Mouse (Mus musculus) CH12.LX (cell line): ENCODE results near the gene Zkscan6. TPM values are rescaled to one million over a fixed set of nuclear protein-coding genes. Genes with fewer than 3 reads are reported as not detected.

ENCODE experiments used
- DNase-seq: peaks from one replicate; pipeline ENCODE4 v3.0.0-alpha.2; 2013; ENCODE audit errors: extremely low read depth
- H3K27ac ChIP-seq: 2 replicates; pipeline ENCODE4 v1.5.1; 2012; ENCODE audit warnings: low read depth, mild to moderate bottlenecking, control low read depth, moderate library complexity; ENCODE audit not compliant: insufficient read depth
- H3K27me3 ChIP-seq: replicated peaks from 2 replicates; pipeline ENCODE3; 2012; ENCODE audit warnings: inconsistent platforms
- H3K36me3 ChIP-seq, 2 experiments: replicated peaks in 1 of 2; 2 replicates each; pipeline versions ENCODE3 to v1.6.1; 2012; ENCODE audit warnings: inconsistent platforms in 1 of 2, low read length in 1 of 2, mild to moderate bottlenecking in 1 of 2, mixed read lengths in 1 of 2, moderate library complexity in 1 of 2; ENCODE audit not compliant: control insufficient read depth in 1 of 2, insufficient read depth in 1 of 2
- H3K4me1 ChIP-seq, 2 experiments: 2 replicates each; pipeline ENCODE4 v1.6.1; 2012; ENCODE audit warnings: inconsistent platforms in 1 of 2, moderate library complexity in 1 of 2; ENCODE audit not compliant: insufficient read depth in 2 of 2, control insufficient read depth in 1 of 2
- H3K4me2 ChIP-seq: 2 replicates; pipeline ENCODE4 v1.6.1; 2012; ENCODE audit warnings: low read depth, mild to moderate bottlenecking, control low read depth; ENCODE audit not compliant: poor library complexity, insufficient read depth, severe bottlenecking
- H3K4me3 ChIP-seq, 3 experiments: fragments of 150-350 bp in 1 of 3; sonication (generic) in 1 of 3; replicated peaks in 1 of 3; 2 replicates each; pipeline versions ENCODE3 to v1.5.1; 2011 to 2012; ENCODE audit warnings: low read depth in 2 of 3, low read length in 2 of 3, mild to moderate bottlenecking in 2 of 3, moderate library complexity in 2 of 3, control low read depth in 1 of 3, improper control_type of control experiment in 1 of 3, inconsistent platforms in 1 of 3, mixed read lengths in 1 of 3; ENCODE audit not compliant: poor library complexity in 1 of 3
- H3K79me2 ChIP-seq: replicated peaks from 2 replicates; pipeline ENCODE4 v1.6.1; 2012; ENCODE audit warnings: mild to moderate bottlenecking, moderate library complexity; ENCODE audit not compliant: control insufficient read depth, poor library complexity, insufficient read depth, severe bottlenecking; ENCODE audit errors: extremely low read depth
- H3K9ac ChIP-seq: 2 replicates; pipeline ENCODE4 v1.6.1; 2012; ENCODE audit warnings: low read depth, mild to moderate bottlenecking, control low read depth, moderate library complexity; ENCODE audit not compliant: insufficient read depth
- H3K9me3 ChIP-seq: replicated peaks from 2 replicates; pipeline ENCODE3; 2012; ENCODE audit warnings: low read length, inconsistent platforms, mixed read lengths
- BHLHE40 ChIP-seq: IDR thresholded peaks from 2 replicates; pipeline ENCODE4 v1.6.1; 2011; ENCODE audit warnings: mild to moderate bottlenecking, low read depth, low read length, improper control_type of control experiment
- CTCF ChIP-seq, 2 experiments: IDR thresholded peaks in 1 of 2; conservative IDR thresholded peaks in 1 of 2; 2 replicates each; pipeline ENCODE4 v1.5.1; 2011 to 2012; ENCODE audit warnings: low read depth in 2 of 2, low read length in 2 of 2, improper control_type of control experiment in 1 of 2, inconsistent platforms in 1 of 2, mild to moderate bottlenecking in 1 of 2, moderate library complexity in 1 of 2
- GABPA ChIP-seq: IDR thresholded peaks from 2 replicates; pipeline ENCODE4 v1.6.1; 2012; ENCODE audit warnings: low read depth, low read length, improper control_type of control experiment, inconsistent platforms; ENCODE audit not compliant: insufficient replicate concordance
- HCFC1 ChIP-seq: IDR thresholded peaks from 2 replicates; pipeline ENCODE4 v1.6.1; 2012; ENCODE audit warnings: low read depth, mild to moderate bottlenecking, inconsistent platforms, low read length, improper control_type of control experiment
- JUND ChIP-seq: conservative IDR thresholded peaks from 2 replicates; pipeline ENCODE4 v1.6.1; 2011; ENCODE audit warnings: low read depth, low read length, improper control_type of control experiment
- KAT2A ChIP-seq: IDR thresholded peaks from 2 replicates; pipeline ENCODE4 v1.6.1; 2012; ENCODE audit warnings: low read length, improper control_type of control experiment, inconsistent platforms; ENCODE audit not compliant: insufficient replicate concordance
- MEF2A ChIP-seq: IDR thresholded peaks from 2 replicates; pipeline ENCODE4 v1.6.1; 2014; ENCODE audit warnings: low read depth, mild to moderate bottlenecking, inconsistent platforms, low read length, improper control_type of control experiment, borderline replicate concordance
- MXI1 ChIP-seq: IDR thresholded peaks from 2 replicates; pipeline ENCODE4 v1.6.1; 2011; ENCODE audit warnings: mild to moderate bottlenecking, low read depth, low read length, improper control_type of control experiment
- MYC ChIP-seq: IDR thresholded peaks from 2 replicates; pipeline ENCODE4 v1.6.1; 2011; ENCODE audit warnings: low read depth, mild to moderate bottlenecking, improper control_type of control experiment, low read length
- NRF1 ChIP-seq: IDR thresholded peaks from 2 replicates; pipeline ENCODE4 v1.6.1; 2014; ENCODE audit warnings: low read depth, mild to moderate bottlenecking, inconsistent platforms, low read length, improper control_type of control experiment, moderate library complexity
- RCOR1 ChIP-seq: conservative IDR thresholded peaks from 2 replicates; pipeline ENCODE4 v1.6.1; 2012; ENCODE audit warnings: low read depth, mild to moderate bottlenecking, inconsistent platforms, low read length, improper control_type of control experiment
- SIN3A ChIP-seq: IDR thresholded peaks from 2 replicates; pipeline ENCODE4 v1.6.1; 2012; ENCODE audit warnings: low read length, improper control_type of control experiment, inconsistent platforms
- SMC3 ChIP-seq: IDR thresholded peaks from 2 replicates; pipeline ENCODE4 v1.6.1; 2011; ENCODE audit warnings: low read depth, low read length, improper control_type of control experiment
- TCF12 ChIP-seq: IDR thresholded peaks from 2 replicates; pipeline ENCODE4 v1.6.1; 2014; ENCODE audit warnings: low read depth, mild to moderate bottlenecking, inconsistent platforms, low read length, improper control_type of control experiment
- USF1 ChIP-seq: IDR thresholded peaks from 2 replicates; pipeline ENCODE4 v1.6.1; 2014; ENCODE audit warnings: low read depth, mild to moderate bottlenecking, inconsistent platforms, low read length, improper control_type of control experiment
- ZMIZ1 ChIP-seq: IDR thresholded peaks from 2 replicates; pipeline ENCODE4 v1.6.1; 2012; ENCODE audit warnings: low read depth, mild to moderate bottlenecking, inconsistent platforms, low read length, improper control_type of control experiment
- ZNF384 ChIP-seq: IDR thresholded peaks from 2 replicates; pipeline ENCODE4 v1.6.1; 2012; ENCODE audit warnings: low read depth, low read length, improper control_type of control experiment, inconsistent platforms
- dilution Hi-C: fragments of 300-500 bp; cut with MboI; formaldehyde crosslinking; loops from 2 replicates; pipeline ENCODE4 v1.14.3; 2020; ENCODE audit warnings: low sequenced_read_pairs; ENCODE audit not compliant: extremely low pct_unique_long_range_greater_than_20kb, extremely low pct_ligation_motif_present
- in situ Hi-C: fragments of 300-500 bp; cut with MboI; formaldehyde crosslinking; loops from 3 replicates; pipeline ENCODE4 v1.14.3; 2019; ENCODE audit warnings: low sequenced_read_pairs, low pct_ligation_motif_present, low pct_unique_long_range_greater_than_20kb, mixed read lengths
- polyA plus RNA-seq: library from polyadenylated mRNA; unstranded; fragments of >175 nt; gene quantifications from 2 replicates; pipeline ENCODE4 v1.2.1, GENCODE M21; 2012; ENCODE audit warnings: low read depth; ENCODE audit not compliant: insufficient read length
- total RNA-seq, 2 experiments: library from RNA; depleted of rRNA; stranded (reverse); fragments of 300-350 nt in 1 of 2; fragments of >200 nt in 1 of 2; gene quantifications; 2 replicates each; pipeline ENCODE4 v1.2.3; 2012 to 2014

Zkscan6 gene
- total and polyA plus RNA-seq, 3 experiments: 15.8 to 20.5 (median 16.6) TPM

GRCm38 (mm10) chr11:65771546-65771945 lies 35.4 kb upstream of the Zkscan6 start:
- Histone ChIP-seq H3K27me3 (no peaks in the 10 kb centered on the region), H3K4me1 (peaks cover 0 to 13% of the 10 kb centered on the region in 2 experiments; a peak in 1 of 4 replicates), H3K79me2 (peaks cover 9% of the 10 kb centered on the region), H3K36me3 (peaks cover 0 to 22% of the 10 kb centered on the region in 2 experiments), H3K9ac (no peak overlapping the region), H3K9me3 (no peaks in the 10 kb centered on the region), H3K4me3 (no peak overlapping the region), H3K4me2 (no peak overlapping the region), H3K27ac (no peak overlapping the region)
- dilution Hi-C loops: no loop called here
- TF ChIP-seq CTCF (conservative IDR thresholded peaks at IDR 0.05 in 1 of 2, IDR thresholded peaks at IDR 0.05 in 1 of 2; ENCODE audit: low read depth in 2 of 2, low read length in 2 of 2) (no peak), NRF1 (no peak), TCF12 (no peak), MYC (no peak), SMC3 (no peak), HCFC1 (no peak), ZNF384 (no peak), RCOR1 (no peak)
- no peak for DNase-seq
- in situ Hi-C loops: no loop called here

- Histone ChIP-seq H3K4me3 (no peak overlapping the region), H3K36me3 (peaks cover 0 to 29% of the 10 kb centered on the region in 2 experiments), H3K9me3 (no peaks in the 10 kb centered on the region), H3K79me2 (peaks cover 13% of the 10 kb centered on the region), H3K27ac (no peak overlapping the region), H3K27me3 (no peaks in the 10 kb centered on the region), H3K4me2 (no peak overlapping the region)
- in situ Hi-C loops: no loop called here
- dilution Hi-C loops: no loop called here
- TF ChIP-seq ZNF384 (no peak), MXI1 (no peak), JUND (no peak), SIN3A (no peak), KAT2A (no peak), NRF1 (no peak), ZMIZ1 (no peak), USF1 (no peak), BHLHE40 (no peak), MEF2A (no peak), GABPA (no peak)
- TF ChIP-seq, all 38 proteins: peak for 0
- Histone ChIP-seq H3K4me1 (peaks cover 0 to 20% of the 10 kb centered on the region in 2 experiments; a peak in 2 of 4 replicates), H3K9ac (no peak overlapping the region)
- DNase-seq: no peak
Observed at GRCm38 (mm10) chr11:65773535-65773934, 33.4 kb upstream of the Zkscan6 start.
